Mouse (Mus musculus) testis, adult 10 weeks (tissue): ENCODE results near the gene Pikfyve. TPM values are rescaled to one million over a fixed set of nuclear protein-coding genes. Genes with fewer than 3 reads are reported as not detected.

Experiments
- polyA plus RNA-seq: library from polyadenylated mRNA; stranded (reverse); fragments of 350-450 nt; fragmentation: Illumina TruSeq; extraction: RNeasy Lipid Tissue Mini Kit (QIAGEN cat#74804); gene quantifications from one replicate; pipeline ENCODE4 v1.2.3, GENCODE M21; 2014; ENCODE audit warnings: low read depth, low replicate concordance

Pikfyve gene
- 16.2 TPM for polyA plus RNA-seq

DNA sequence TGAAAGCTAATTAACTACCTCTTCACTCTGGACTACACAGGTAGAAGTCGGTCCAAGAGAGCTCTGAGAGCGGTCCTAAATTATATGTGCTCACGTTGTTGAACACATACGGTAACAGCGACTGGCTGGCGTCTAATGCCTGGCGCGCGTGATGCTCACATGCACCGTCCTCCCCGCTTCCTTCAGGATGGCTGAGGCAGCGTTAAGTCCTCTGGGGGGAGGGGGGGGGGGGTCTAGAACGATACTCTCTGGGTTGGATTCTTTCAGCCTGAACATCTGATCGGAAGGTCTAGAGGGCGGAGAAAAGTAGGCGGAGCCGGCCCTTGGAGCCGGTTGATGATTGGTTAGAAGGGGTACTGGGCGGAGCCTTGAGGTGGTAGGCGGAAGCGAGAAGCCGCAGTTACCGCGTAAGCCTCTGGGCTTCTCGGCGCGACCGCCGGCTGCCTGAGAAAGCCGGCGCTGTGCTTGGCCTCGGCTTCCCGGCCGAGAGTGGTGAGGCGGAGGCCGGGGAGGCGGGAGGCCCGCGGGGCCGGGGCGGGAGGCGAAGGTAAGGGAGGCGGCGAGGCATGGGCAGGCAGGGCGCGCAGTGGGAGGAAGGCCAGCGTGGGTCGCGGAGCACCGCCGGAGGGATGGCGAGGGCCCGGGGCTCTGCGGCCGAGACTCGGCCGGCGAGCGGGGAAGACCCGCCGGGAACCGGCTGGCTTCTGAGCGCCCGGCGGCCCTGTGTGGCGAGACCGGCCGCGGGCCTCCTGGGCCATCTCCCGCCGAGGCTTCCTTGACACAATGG, at the start of gene Pikfyve, which contains the start of gene Idh1:
Gene Pikfyve (plus strand): TSS at position 397 of the 787 bp plus-strand sequence.
Gene Idh1 (minus strand): TSS at position 214 of the 787 bp plus-strand sequence.

DNA sequence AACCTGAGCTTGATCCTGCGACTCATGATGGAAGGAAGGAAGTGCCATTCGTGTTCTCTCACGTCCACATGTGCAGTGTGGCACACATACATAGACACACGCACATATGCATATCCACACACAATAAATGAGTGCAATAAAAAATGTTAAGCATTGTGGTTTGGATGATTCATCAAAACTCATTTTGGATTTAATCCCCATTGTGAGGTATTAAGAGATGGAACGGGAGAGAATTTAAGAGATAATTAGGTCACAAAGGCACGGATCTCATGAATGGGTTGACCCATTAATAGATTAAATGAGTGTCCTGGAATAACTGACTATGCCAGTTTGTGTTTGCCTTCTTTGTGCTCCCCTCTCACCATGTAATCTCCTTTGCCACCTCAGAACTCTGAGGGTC, 95.3 kb downstream of the Pikfyve start, which contains the start of gene Pth2r:
Gene Pth2r (plus strand): TSS at position 301 of the 400 bp plus-strand sequence.

Other genes starting within 250 kb of the Pikfyve start
- gene Plekhm3, start 229.9 kb upstream of the Pikfyve start, polyA plus RNA-seq, result 2.7 TPM
- 234 TPM for gene Akr1cl, start 153.9 kb upstream of the Pikfyve start, polyA plus RNA-seq
- not detected for gene Cryge, start 135.5 kb upstream of the Pikfyve start, polyA plus RNA-seq
- gene Crygd, start 123.2 kb upstream of the Pikfyve start, polyA plus RNA-seq, result not detected
- gene Crygc, start 113.0 kb upstream of the Pikfyve start, polyA plus RNA-seq, result not detected
- not detected for gene Crygb, start 104.4 kb upstream of the Pikfyve start, polyA plus RNA-seq
- gene Cryga, start 83.3 kb upstream of the Pikfyve start, polyA plus RNA-seq, result not detected
- not detected for gene Gm28845, start 67.1 kb upstream of the Pikfyve start, polyA plus RNA-seq
- not detected for gene D630023F18Rik, start 63.5 kb upstream of the Pikfyve start, polyA plus RNA-seq
- 100.0 TPM for gene Idh1, start 183 bp upstream of the Pikfyve start, polyA plus RNA-seq
- 3.8 TPM for gene Pth2r, start 95.4 kb downstream of the Pikfyve start, polyA plus RNA-seq